17 mouse cellular contexts compared by ENCODE assay signal in genomic region chr3:55551912-55552311, GRCm38 (mm10).
"Had no signal": no experiment of that assay in that cellular context is flagged by ENCODE, and none has a peak within 500 bp of the region (broad histone marks: within the 10 kb centered on the region; RNA-seq: fewer than 3 reads in every experiment).

No protein-coding gene starts in this region.

- H3K9me3 ChIP-seq: megakaryocyte, embryonic 14.5 days; midbrain, embryonic 13.5 days; midbrain, embryonic 15.5 days; neural tube, embryonic 12.5 days had no signal

- DNase-seq: lung, adult 18-20 months; lung, embryonic 14.5 days; lung, postnatal 10 days; retina, postnatal 1 day; right cerebral cortex, adult 18-20 months; right cerebral cortex, postnatal 25 days; right cerebral cortex, postnatal 4 days; spleen, adult 18-20 months; thymus, adult 18-20 months; thymus, postnatal 14 days; thymus, postnatal 36 days had no signal

- H3K4me1 ChIP-seq: megakaryocyte, embryonic 14.5 days; midbrain, embryonic 15.5 days; neural tube, embryonic 12.5 days had no signal

- H3K27ac ChIP-seq: macrophage; midbrain, embryonic 13.5 days; midbrain, embryonic 15.5 days; neural tube, embryonic 12.5 days had no signal

- ATAC-seq: midbrain, embryonic 13.5 days; midbrain, embryonic 15.5 days had no signal

- H3K36me3 ChIP-seq: midbrain, embryonic 13.5 days; midbrain, embryonic 15.5 days; neural tube, embryonic 12.5 days had no signal

- H3K9ac ChIP-seq: lung, embryonic 14.5 days; midbrain, embryonic 13.5 days; midbrain, embryonic 15.5 days; neural tube, embryonic 12.5 days had no signal

- H3K27me3 ChIP-seq: midbrain, embryonic 13.5 days; midbrain, embryonic 15.5 days; neural tube, embryonic 12.5 days had no signal

- H3K4me2 ChIP-seq: lung, embryonic 14.5 days; midbrain, embryonic 11.5 days; midbrain, embryonic 13.5 days; midbrain, embryonic 15.5 days; neural tube, embryonic 12.5 days had no signal

- H3K4me3 ChIP-seq: megakaryocyte, embryonic 14.5 days; midbrain, embryonic 13.5 days; midbrain, embryonic 15.5 days; neural tube, embryonic 12.5 days had no signal
